Mouse (Mus musculus): ENCODE data around the gene Ccdc60. TPM values are rescaled to one million over a fixed set of nuclear protein-coding genes. Genes with fewer than 3 reads are reported as not detected.

Ccdc60 gene
- total RNA-seq, 1 experiment from 2014 or later, result not detected

Other genes with a start within 250 kb of the Ccdc60 start
- not detected in 2 replicates for gene Tmem233, start 205.7 kb downstream of the Ccdc60 start, total RNA-seq (2021)
- 52.2 and 64.0 TPM in 2 replicates for gene Hspb8, start 133.9 kb upstream of the Ccdc60 start, total RNA-seq (2021)

Data from adrenal gland, postnatal 25 days (tissue).